Mouse (Mus musculus) cerebellum, adult 9-10 months (tissue): ENCODE measurements around the gene Kcnk3.

Source experiments
- DNase-seq: peaks from one replicate; pipeline ENCODE4 v3.0.0; 2022

Gene Kcnk3

GRCm38 (mm10) chr5:30647396-30647795, 59.4 kb downstream of the Kcnk3 start:
- DNase-seq: no peak

- peak; percentile 92 for DNase-seq
Observed at GRCm38 (mm10) chr5:30647815-30648560, 60.0 kb downstream of the Kcnk3 start, which contains the start of gene Slc35f6. Gene Slc35f6 (plus strand): TSS chr5:30647933.

- DNase-seq: no peak
Observed at GRCm38 (mm10) chr5:30649558-30649957, 61.6 kb downstream of the Kcnk3 start.

- DNase-seq: no peak
Observed at GRCm38 (mm10) chr5:30650756-30651155, 62.8 kb downstream of the Kcnk3 start.

GRCm38 (mm10) chr5:30651554-30651953, 63.6 kb downstream of the Kcnk3 start:
- no peak for DNase-seq

- DNase-seq: no peak
Observed at GRCm38 (mm10) chr5:30653246-30653645, 65.3 kb downstream of the Kcnk3 start.

GRCm38 (mm10) chr5:30655042-30655441, 67.1 kb downstream of the Kcnk3 start:
- DNase-seq: no peak

GRCm38 (mm10) chr5:30655526-30656195, 67.7 kb downstream of the Kcnk3 start:
- DNase-seq: no peak

- DNase-seq: no peak
Observed at GRCm38 (mm10) chr5:30659042-30659441, 71.1 kb downstream of the Kcnk3 start.

GRCm38 (mm10) chr5:30660278-30660677, 72.3 kb downstream of the Kcnk3 start:
- no peak for DNase-seq

- DNase-seq: no peak
Observed at GRCm38 (mm10) chr5:30660813-30661212, 72.8 kb downstream of the Kcnk3 start.

- no peak for DNase-seq
Observed at GRCm38 (mm10) chr5:30665360-30665759, 77.4 kb downstream of the Kcnk3 start.

- no peak for DNase-seq
Observed at GRCm38 (mm10) chr5:30665968-30666367, 78.0 kb downstream of the Kcnk3 start.

GRCm38 (mm10) chr5:30666391-30667195, 78.6 kb downstream of the Kcnk3 start, which contains the start of gene Cenpa:
Gene Cenpa (plus strand): TSS chr5:30666777.
- DNase-seq: peak; percentile 97

- no peak for DNase-seq
Observed at GRCm38 (mm10) chr5:30667215-30667614, 79.2 kb downstream of the Kcnk3 start.

GRCm38 (mm10) chr5:30667686-30668085, 79.7 kb downstream of the Kcnk3 start:
- DNase-seq: no peak

GRCm38 (mm10) chr5:30668637-30669495, 80.9 kb downstream of the Kcnk3 start:
- no peak for DNase-seq

GRCm38 (mm10) chr5:30669496-30669830, 81.5 kb downstream of the Kcnk3 start:
- DNase-seq: no peak

- DNase-seq: no peak
Observed at GRCm38 (mm10) chr5:30670091-30670490, 82.1 kb downstream of the Kcnk3 start.

- DNase-seq: no peak
Observed at GRCm38 (mm10) chr5:30674001-30674400, 86.0 kb downstream of the Kcnk3 start.
